Mouse (Mus musculus) testis, adult 2 months (tissue): ENCODE results near the gene Zcchc24.

Experiments used
- CTCF ChIP-seq: fragments of 200-500 bp; IDR thresholded peaks from 2 replicates; pipeline ENCODE4 v1.5.1; 2012; ENCODE audit warnings: low read depth, mild to moderate bottlenecking, inconsistent platforms, low read length, moderate library complexity; ENCODE audit not compliant: control insufficient read depth, insufficient read depth, insufficient replicate concordance
- POLR2A ChIP-seq: fragments of 200-500 bp; IDR thresholded peaks from 2 replicates; pipeline ENCODE4 v1.6.1; 2012; ENCODE audit warnings: low read depth, mild to moderate bottlenecking, inconsistent platforms, low read length, moderate library complexity; ENCODE audit not compliant: control insufficient read depth

GRCm38 (mm10) chr14:25717718-25718117, 51.1 kb downstream of the Zcchc24 start:
- no peak for TF ChIP-seq POLR2A
- no peak for TF ChIP-seq CTCF
